Mouse (Mus musculus) liver, postnatal 0 days (tissue): ENCODE data around the gene Mtss1l. TPM values are rescaled to one million over a fixed set of nuclear protein-coding genes. Genes with fewer than 3 reads are reported as not detected.
"Not testable (repeated sequence)": the region's sequence is repeated elsewhere in the genome, so short reads cannot be mapped to it uniquely, and the experiment has no call there.

Source experiments
- ATAC-seq: fragments of 200-750 bp; cut with Nextera tagmentation; 2 replicates; pipeline ENCODE4 v1.8.0; 2017; ENCODE audit warnings: mild to moderate bottlenecking, moderate library complexity
- DNase-seq: peaks from one replicate; pipeline ENCODE4 v3.0.0-alpha.2; 2016
- H3K27ac ChIP-seq: fragments of 300-500 bp; sonication (generic); 2 replicates; pipeline ENCODE4 v1.5.1; 2014; ENCODE audit warnings: antibody characterized with exemption, moderate library complexity, mild to moderate bottlenecking, low read depth
- H3K27me3 ChIP-seq: fragments of 300-500 bp; sonication (generic); 2 replicates; pipeline ENCODE4 v1.6.1; 2014; ENCODE audit warnings: low read length, control low read depth, mixed read lengths; ENCODE audit not compliant: insufficient read depth
- H3K36me3 ChIP-seq: fragments of 300-500 bp; sonication (generic); replicated peaks from 2 replicates; pipeline ENCODE4 v1.6.1; 2014; ENCODE audit warnings: mild to moderate bottlenecking, control low read depth, low read length, moderate library complexity, mixed read lengths; ENCODE audit not compliant: insufficient read depth
- H3K4me1 ChIP-seq: fragments of 300-500 bp; sonication (generic); 2 replicates; pipeline ENCODE4 v1.6.1; 2014; ENCODE audit warnings: antibody characterized with exemption, mild to moderate bottlenecking, control low read depth; ENCODE audit not compliant: insufficient read depth
- H3K4me2 ChIP-seq: fragments of 300-500 bp; sonication (generic); 2 replicates; pipeline ENCODE4 v1.6.1; 2014; ENCODE audit warnings: low read depth, mild to moderate bottlenecking, low read length, moderate library complexity, mixed read lengths
- H3K4me3 ChIP-seq: fragments of 300-500 bp; sonication (generic); 2 replicates; pipeline ENCODE4 v1.5.1; 2014; ENCODE audit warnings: low read depth, low read length
- H3K9ac ChIP-seq: fragments of 300-500 bp; sonication (generic); replicated peaks from 2 replicates; pipeline ENCODE4 v1.6.1; 2014; ENCODE audit warnings: mild to moderate bottlenecking, moderate library complexity
- H3K9me3 ChIP-seq: fragments of 300-500 bp; sonication (generic); 2 replicates; pipeline ENCODE4 v1.6.1; 2016; ENCODE audit warnings: mild to moderate bottlenecking, control low read depth, low read length, mixed read lengths
- CTCF ChIP-seq: sonication (generic); IDR thresholded peaks from 2 replicates; pipeline ENCODE4 v1.5.1; 2016; ENCODE audit warnings: antibody characterized with exemption, low read depth
- EP300 ChIP-seq: IDR thresholded peaks from 2 replicates; pipeline ENCODE4 v1.6.1; 2016; ENCODE audit warnings: antibody characterized with exemption, low read depth, mild to moderate bottlenecking
- WGBS: fragments of 180-500 bp; shearing (Covaris S2); extraction: QIAGEN DNeasy Blood & Tissue Kit; methylation state at CpG from one replicate; pipeline ENCODE4 v1.1.7; 2014; ENCODE audit not compliant: insufficient replicate concordance; 5-methylcytosine and 5-hydroxymethylcytosine counted together
- polyA plus RNA-seq: library from polyadenylated mRNA; unstranded; fragments of >200 nt; fragmentation: Nextera tagmentation; extraction: Ambion mirVana; gene quantifications from 2 replicates; pipeline ENCODE4 v1.2.1, GENCODE M21; 2015

The Mtss1l gene
- polyA plus RNA-seq, 1 experiment from 2014 or later: 1.2 TPM

DNA sequence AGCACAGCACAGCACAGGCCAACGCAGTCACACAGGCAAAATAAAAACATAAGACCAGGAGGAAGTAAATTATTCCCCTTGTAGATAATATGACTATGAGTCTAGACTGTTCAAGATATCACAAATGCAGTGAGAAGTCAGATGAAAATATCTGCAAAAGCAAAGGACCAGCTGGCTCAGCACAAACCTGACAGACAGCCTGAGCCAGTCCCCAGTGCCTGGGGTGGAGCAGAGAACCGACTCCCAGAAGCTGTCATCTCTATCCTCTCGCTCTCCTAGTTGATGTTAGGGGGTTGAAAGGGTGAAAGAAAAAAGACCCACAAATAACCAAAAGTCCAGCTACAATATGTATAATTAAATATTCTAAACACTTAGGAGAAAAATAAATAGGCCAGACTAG is 54.4 kb downstream of the Mtss1l start:
- no peaks in the 10 kb centered on the region for H3K9me3 ChIP-seq

DNA sequence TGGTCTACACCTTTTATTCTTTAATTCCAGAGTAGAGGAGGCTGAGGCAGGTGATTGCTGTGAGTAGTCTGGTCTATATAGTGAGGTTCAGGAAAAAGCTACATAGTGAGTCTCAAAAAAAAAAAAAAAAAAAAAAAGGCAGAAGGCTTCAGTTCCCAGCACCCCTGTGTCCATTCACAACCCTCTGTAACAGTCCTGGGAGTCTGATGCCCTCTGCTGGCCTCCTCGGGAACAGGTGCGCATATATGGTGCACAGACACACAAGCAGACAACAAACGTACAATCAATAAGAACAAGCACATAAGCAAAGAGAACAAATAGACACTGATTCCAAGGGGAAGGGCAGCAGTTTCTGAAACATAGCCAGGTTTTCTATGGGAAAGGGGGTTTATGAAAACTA is 55.1 kb downstream of the Mtss1l start:
- H3K9me3 ChIP-seq: no peaks in the 10 kb centered on the region
- no peak overlapping the region for H3K4me3 ChIP-seq
- H3K9ac ChIP-seq: no peak overlapping the region
- no peaks in the 10 kb centered on the region for H3K27me3 ChIP-seq
- H3K36me3 ChIP-seq: no peaks in the 10 kb centered on the region
- WGBS: 96% methylated on average over 3 of the region's 3 CpGs
- no peak overlapping the region for H3K4me2 ChIP-seq
- ATAC-seq (no peak), DNase-seq (no peak)
- no peaks in the 10 kb centered on the region for H3K4me1 ChIP-seq
- H3K27ac ChIP-seq: no peak overlapping the region
- 0 out of 2 replicates have a peak, but pooled peaks have one; percentile 14 for TF ChIP-seq CTCF
- no peak for TF ChIP-seq EP300

More for the DNA sequence above, 54.4 kb downstream of the Mtss1l start:
- no peaks in the 10 kb centered on the region for H3K36me3 ChIP-seq
- TF ChIP-seq EP300 (no peak), CTCF (no peak)
- WGBS: 78% methylated on average over 3 of the region's 3 CpGs
- no peak overlapping the region for H3K9ac ChIP-seq
- H3K4me1 ChIP-seq: no peaks in the 10 kb centered on the region
- no peak for DNase-seq
- H3K27ac ChIP-seq: no peak overlapping the region
- ATAC-seq: no peak
- H3K4me3 ChIP-seq: no peak overlapping the region
- H3K27me3 ChIP-seq: no peaks in the 10 kb centered on the region
- no peak overlapping the region for H3K4me2 ChIP-seq

DNA sequence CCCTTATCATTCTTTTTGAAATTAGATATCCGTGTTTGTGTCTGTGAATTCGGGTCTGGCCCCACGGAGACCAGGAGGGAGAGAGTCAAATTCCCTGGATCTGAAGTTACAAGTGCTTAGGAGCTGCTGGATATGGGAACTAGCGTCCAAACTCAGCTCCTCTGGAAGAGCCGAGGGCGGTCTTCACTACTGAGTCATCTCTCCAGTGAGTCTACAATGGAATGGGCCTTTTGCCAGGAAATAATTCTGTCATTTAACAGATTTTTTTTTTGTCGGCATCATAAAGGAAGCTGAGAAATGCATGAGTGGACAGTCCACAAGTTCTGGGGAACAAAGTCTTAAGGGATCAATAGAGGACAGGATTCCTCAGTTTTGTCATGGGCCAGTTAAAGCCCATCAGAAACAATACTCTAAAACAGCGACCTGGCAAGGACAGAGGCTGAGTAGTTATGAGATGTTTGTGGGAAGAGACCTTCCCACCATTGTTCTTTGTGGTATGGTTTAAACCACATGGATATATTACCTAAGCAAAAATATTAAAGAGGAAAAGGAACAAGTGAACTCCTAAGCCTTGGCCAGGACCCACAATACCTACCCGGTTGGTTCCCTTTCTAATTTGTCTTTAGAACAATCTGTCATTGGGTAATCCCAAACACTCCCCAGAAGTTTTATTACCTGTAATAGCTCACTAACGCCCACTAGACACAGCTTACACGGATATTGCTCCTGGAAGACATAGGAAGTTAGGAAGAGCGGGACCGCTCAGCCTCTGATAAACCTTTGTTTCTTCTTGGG is 58.8 kb downstream of the Mtss1l start:
- Histone ChIP-seq H3K4me1 (no peaks in the 10 kb centered on the region), H3K9ac (no peak overlapping the region), H3K4me2 (no peak overlapping the region), H3K9me3 (no peaks in the 10 kb centered on the region), H3K4me3 (no peak overlapping the region), H3K36me3 (no peaks in the 10 kb centered on the region), H3K27me3 (no peaks in the 10 kb centered on the region), H3K27ac (no peak overlapping the region)
- no peak for ATAC-seq
- 69% methylated on average over 13 of the region's 13 CpGs for WGBS
- no peak for DNase-seq
- no peak for TF ChIP-seq EP300
- no peak for TF ChIP-seq CTCF

DNA sequence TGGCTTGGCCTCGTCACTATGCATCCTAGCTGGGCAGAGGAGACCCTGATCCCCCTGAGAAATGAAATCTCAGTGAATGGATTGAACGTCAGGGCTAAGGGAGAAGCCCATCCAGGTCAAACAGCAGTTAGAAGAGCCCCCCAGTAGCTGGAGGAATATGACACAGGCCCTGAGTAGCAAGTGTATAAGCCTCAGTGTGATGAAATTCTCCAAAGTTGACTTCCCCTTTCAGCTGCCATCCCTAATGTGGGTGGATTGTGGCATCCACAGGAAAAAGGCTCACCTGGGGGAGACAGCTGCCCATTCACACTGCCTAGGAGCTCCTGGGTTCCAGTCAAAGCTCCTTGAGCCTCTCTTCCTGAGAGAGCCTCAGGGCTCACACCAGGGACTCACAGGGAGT is 64.1 kb downstream of the Mtss1l start:
- no peaks in the 10 kb centered on the region for H3K27me3 ChIP-seq
- no peak overlapping the region for H3K4me3 ChIP-seq
- ATAC-seq (no peak), DNase-seq (no peak)
- H3K9ac ChIP-seq: no peak overlapping the region
- TF ChIP-seq CTCF (no peak), EP300 (no peak)
- H3K4me1 ChIP-seq: no peaks in the 10 kb centered on the region
- WGBS: 62% methylated on average over 2 of the region's 2 CpGs
- no peaks in the 10 kb centered on the region for H3K36me3 ChIP-seq
- H3K27ac ChIP-seq: no peak overlapping the region
- H3K9me3 ChIP-seq: no peaks in the 10 kb centered on the region
- H3K4me2 ChIP-seq: no peak overlapping the region

DNA sequence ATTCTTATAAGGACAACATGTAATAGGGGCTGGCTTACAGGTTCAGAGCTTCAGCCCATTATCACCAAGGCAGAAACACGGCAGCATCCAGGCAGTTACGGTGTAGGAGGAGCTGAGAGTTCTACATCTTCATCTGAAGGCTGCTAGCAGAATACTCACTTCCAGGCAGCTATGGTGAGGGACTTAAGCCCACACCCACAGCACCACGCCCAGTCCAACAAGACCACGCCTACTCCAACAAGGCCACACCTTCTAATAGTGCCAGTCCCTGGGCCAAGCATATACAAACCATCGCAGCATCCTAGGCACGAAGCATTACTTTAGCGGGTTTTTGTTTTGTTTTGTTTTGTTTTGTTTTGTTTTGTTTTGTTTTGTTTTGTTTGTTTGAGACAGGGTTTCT is 65.2 kb downstream of the Mtss1l start:
- H3K4me2 ChIP-seq, H3K27ac ChIP-seq, H3K27me3 ChIP-seq, H3K9ac ChIP-seq, DNase-seq, H3K36me3 ChIP-seq, H3K9me3 ChIP-seq, H3K4me1 ChIP-seq, H3K4me3 ChIP-seq, ATAC-seq: not testable (repeated sequence)
- 71% methylated on average over 7 of the region's 7 CpGs for WGBS

DNA sequence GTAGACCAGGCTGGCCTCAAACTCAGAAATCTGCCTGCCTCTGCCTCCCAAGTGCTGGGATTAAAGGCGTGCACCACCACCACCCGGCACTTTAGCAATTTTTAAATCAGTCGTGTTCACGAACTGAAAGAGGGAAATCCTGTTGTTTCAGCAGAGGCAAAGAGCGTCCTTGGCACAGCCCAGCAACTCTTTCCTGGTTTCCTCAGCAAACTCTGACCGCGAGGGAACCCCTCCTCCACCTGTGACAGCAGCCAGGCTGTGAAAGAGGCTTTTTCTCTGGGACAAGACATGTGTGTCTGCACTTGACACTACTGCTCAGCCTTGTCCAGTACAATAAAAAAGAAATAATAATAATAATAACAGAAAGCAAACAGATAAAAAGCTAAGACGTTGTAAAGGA is 65.7 kb downstream of the Mtss1l start:
- TF ChIP-seq EP300: no peak
- TF ChIP-seq CTCF: no peak
- no peak for DNase-seq
- no peaks in the 10 kb centered on the region for H3K27me3 ChIP-seq
- H3K9me3 ChIP-seq: no peaks in the 10 kb centered on the region
- H3K4me2 ChIP-seq: no peak overlapping the region
- no peaks in the 10 kb centered on the region for H3K4me1 ChIP-seq
- no peak overlapping the region for H3K4me3 ChIP-seq
- WGBS: 62% methylated on average over 8 of the region's 8 CpGs
- no peak for ATAC-seq
- H3K27ac ChIP-seq: no peak overlapping the region
- no peaks in the 10 kb centered on the region for H3K36me3 ChIP-seq
- no peak overlapping the region for H3K9ac ChIP-seq
